Mouse (Mus musculus) telencephalon, adult 2 months (tissue): ENCODE results near the gene Slc38a3.

Experiments used
- DNase-seq: peaks from one replicate; pipeline ENCODE4 v3.0.0-alpha.2; 2011; ENCODE audit warnings: low read depth, low spot score

Gene Slc38a3

DNA sequence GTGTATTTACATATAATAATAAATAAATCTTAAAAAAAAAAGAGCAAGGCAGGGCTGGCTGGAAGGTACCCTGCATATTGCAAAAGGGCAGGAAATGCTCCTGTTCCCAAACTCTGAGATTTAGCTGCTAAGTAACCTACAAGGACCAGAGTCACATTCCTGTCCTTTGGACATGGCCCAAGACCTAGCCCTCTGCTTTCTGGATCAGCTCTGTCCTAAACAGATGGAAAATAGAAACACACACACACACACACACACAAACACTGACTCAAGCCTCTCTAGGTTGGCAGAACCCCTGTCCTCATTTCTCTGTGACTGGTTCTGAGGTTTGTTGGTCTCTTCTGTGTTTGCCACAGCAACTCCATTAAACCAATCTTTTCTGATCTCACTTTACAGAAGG, 48.4 kb downstream of the Slc38a3 start:
- DNase-seq = no peak

DNA sequence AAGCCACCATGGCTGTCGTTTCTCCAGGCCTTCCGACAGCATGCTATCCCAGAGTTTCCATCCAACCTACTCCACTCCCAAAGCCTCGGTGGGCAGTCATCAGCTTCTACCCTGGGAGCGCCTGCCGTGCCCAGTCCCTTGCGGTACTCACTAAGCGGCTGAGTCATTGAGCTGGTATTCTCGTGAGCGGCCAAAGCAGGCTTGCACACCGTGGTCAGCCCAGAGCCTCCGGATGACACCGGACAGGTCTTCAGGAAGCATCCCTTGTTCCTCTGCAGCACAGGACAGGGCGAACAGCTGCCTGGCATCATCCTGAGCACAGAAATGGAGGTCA, 49.8 kb downstream of the Slc38a3 start:
- no peak for DNase-seq

DNA sequence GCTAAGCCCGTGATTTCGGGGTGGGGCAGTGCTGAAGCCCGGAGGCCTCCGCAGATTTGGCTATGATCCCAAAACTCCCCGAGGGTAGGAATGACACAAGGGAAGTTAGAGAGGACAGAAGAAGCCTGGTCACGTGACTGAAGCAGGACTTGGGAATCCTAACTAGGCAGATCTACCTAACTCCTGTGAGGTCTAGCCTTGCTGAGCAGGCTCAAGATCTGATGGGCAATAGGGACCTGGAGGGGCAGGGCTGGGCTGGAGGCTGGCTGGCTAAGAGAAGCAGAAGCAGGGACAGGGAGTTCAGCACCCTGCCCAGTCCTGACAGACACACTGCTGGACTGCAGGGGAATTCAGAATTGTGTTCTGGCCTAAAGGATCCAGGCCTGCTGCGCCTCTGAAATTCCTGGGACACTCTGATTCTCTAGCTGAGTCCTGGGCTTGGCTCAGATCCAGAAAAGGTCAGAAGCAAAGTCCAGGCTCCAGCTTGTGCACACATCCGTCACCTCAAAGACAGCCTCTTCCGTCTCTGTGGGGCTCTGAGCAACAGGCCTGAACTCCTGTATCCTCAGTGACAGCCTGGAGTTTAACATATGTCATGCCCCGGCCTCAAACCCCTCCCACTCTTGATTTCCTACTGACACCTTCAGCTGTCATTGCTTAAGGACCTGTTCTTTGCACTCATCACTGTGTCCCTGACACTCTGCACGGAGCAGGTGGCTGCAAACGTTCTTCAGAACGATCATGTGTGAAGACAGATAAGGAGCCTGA, 50.4 kb downstream of the Slc38a3 start:
- no peak for DNase-seq

DNA sequence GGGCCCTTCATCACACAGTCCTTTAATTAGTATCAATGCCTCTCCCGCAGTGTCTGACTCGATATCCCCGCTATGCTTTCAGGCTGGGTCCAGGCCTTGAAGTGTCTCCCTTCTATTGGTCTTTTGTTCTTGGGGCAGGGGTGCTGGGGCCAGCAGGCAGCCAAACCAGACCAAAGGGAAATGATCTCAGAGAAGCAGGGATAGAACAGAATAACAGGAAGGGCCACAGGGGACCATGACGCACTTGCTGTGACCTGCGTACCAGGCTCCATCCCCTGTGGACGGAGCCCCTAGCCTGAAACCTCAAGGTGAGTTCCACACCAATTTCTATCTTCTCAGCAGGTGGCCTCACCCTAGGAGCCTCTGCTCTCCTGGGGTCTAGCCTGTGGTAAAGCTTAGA, 51.2 kb downstream of the Slc38a3 start:
- no peak for DNase-seq

DNA sequence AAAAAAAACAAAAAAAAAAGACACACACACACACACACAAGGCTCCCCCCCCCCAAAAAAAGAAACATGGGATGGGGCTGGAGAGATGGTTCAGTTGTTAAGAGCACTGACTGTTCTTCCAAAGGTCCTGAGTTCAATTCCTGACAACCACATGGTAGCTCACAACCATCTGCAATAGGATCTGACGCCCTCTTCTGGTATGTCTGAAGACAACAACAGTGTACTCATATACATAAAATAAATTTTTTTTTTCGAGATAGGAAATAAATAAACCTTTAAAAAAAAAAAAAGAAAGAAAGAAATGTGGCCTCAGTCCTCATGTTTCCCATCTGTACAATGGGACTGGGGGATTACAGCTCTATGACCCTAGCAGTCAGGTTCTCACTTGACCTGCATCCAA, 51.9 kb downstream of the Slc38a3 start:
- DNase-seq = no peak

DNA sequence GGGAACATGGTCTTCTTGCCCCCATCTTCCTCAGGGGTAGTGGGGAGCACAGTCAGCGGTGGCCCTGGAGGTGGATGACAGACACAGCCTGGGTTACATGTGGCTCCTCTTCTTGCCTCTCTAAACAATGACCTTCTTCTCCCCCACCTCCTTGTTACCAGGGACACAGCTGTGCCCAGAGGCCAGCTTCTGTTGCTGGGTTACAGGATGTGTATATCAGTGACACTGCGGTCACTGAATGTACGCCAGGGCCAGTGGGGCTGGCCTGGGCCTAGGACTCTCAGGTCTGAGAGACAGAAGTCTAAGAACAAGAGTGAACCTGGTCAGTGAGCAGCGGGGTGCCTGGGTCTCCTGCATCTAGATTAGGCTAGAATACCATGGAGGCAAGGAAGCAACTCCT, 54.3 kb downstream of the Slc38a3 start:
- DNase-seq = no peak

DNA sequence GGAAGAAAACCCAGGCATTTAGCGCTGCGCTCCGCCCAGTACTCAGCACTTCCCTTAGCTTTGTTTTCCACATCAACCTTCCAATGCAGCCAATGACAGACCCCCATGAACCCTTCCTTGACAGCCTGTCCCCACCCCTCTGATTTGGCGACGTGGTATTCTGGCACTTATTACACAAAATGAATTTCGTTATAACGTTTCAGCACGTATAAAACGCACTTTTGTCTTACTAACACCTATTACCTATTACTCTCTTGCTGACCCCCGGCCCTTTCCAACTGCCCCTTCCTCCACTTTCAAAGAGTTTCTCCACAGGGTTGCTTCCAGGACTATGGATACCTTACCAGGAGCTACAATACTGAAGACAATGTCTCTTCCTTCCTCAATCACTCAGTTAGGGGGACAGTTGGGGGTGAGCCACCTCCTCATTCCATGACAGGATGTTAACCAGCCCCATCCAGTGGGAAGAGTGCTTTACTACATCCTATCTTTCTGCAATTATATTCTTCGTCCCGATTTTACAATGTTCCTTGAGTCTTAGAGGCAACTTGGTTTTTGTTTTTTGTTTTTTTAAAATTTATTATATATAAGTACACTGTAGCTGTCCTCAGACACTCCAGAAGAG, 56.3 kb downstream of the Slc38a3 start:
- DNase-seq = no peak

DNA sequence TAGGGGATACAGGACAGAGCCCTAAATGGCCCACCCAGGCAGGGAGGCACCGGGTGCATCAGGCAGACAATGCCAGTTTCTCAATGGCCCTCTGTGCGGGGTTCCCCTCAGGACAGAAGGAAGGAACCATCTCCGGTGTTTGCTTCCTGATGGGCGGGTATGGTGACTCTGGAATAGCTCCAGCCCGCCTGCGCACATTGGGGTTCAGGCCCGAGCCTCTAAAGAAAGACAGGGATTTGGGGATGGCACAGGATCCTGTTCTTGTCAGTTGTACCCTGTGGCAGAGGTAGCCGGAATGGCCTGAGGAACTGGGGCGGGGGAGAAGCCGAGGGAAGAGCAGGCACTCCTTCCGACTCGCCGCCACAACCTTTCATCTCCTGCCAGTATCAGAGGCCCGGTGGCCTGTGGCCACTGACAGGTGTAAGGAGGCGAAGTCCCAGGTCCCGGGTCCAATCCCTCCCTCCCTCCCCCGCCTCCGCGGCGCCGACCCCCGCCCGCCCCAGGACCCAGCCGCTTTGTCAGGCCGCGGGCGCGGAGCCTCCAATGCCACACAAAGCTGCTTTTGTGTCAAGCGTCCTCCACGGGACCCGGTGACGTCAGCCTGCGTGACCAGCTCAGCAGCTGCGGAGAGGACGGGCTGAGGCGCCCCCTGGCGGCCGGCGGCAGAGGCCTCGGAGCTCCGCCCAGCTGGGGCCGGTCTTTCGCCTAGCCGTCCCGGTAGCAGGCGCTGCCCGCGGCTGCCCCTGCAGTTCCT, 57.0 kb downstream of the Slc38a3 start:
- peak; percentile 93 for DNase-seq

DNA sequence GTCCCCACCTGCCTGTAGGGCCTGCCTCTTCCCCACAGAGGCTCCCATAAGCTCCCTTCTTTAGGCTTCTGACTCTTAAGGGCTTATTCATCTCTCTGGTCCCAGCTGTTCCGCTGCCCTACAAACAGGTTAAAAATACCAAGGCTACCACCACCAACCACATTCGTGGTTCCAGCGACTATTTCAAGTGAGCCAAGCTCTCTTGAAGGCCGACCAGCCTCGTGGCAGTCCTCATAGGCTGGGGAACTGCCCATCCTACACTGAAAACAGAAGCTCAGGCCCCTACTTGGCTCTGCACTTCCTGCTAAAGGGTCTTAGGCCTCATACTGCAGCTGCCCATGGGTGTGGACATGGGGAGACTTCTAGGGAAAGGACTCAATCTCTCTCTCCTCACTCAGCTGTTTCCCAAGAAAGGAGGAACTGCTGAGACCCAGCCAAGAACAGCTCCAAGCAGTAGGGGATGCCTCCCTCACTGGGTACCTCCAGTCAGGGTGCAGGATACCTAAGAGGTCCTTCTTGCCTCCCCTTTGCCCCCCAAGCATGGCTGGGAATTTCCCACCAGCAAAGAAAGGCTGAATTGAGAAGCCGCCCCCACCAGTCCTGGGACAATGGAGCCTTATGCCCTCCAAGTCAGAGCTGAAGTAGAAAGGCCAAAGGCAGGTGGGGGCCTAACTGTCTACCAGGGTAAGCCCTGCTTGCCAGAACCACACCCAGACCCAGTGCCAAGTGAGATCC, 57.7 kb downstream of the Slc38a3 start:
- DNase-seq = peak; percentile 60

DNA sequence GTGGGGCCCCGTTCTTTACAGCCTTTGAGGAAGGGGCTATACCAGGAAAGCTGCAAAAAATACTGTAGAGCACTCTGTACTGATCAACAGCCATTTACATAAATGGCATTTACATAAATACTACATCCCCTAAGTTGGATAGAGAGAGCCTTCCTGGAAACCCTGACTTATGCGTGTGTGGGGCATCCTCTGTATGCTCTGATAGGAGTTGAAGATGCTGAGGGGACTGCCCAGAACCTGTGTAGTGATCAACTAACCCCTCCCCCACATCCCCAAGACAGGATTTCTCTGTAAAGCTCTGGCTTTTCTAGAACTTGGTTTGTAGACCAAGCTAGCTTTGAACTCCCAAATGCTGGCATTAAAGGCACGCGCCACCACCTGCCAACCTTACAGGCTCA, 59.9 kb downstream of the Slc38a3 start:
- DNase-seq = no peak

DNA sequence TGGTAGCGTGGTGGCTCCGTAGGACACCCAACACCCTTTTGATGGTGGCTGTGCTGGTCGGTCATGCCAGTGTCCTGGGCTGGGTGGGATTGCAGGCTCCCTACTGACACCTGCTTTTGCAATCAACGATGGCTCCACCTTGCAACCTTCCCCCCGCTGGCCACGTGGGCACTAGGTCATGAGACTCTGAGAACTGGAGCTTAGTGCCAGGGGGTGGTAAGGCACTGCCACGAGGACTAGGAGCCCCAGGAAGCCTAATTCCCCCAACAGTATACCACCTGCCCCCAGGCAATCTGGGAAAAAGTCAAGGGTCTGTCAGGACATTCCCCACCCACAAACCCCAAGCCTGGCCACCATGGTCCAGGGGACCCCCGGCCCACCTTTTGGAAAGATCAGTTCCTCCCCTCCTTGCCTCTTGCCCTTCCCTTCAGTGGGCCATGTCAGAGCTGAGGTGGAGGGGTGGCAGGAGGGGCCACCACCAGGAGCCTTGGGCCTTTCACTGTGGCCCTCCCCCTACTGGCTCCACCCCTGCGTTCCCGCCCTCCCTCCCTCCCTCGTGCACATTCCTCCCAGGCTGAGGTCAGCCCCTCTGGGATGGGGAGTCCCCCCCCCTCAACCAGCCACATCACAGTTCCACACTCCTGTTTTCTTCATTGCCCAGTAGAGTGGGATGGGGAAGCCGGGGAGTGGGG, 60.4 kb downstream of the Slc38a3 start, which contains the start of gene Sema3b:
TSS of gene Sema3b (minus strand) at position 489 of the 692 bp plus-strand sequence.
- DNase-seq = no peak

DNA sequence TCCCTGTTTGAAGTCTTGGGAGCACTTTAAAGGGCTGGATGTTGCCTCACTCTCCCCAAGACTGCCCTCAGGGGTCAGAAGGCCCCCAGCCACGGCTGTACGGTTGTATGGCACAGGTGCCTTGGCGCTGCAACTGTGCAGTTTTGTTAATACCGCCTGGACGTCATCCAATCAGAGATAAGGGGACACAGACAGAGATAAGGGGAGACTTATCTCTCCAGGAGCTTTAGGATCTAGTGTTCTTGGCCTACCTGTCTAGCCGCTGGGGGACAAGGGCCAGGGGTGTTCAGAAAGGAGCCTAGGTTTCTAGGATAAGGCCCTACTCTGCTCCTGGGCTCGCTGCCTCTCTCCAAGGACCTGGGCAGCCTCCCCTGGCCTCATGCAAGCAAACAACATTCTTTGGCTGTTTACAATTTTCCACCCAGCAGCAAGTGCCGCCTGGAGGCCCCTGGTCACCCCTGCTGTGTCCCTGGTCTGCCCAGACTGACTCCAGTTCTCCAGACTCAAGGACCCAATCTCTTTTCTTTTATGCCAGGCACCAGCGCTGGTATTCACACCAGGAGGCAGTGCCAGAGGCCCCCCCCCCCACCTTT, 61.6 kb downstream of the Slc38a3 start:
- no peak for DNase-seq

DNA sequence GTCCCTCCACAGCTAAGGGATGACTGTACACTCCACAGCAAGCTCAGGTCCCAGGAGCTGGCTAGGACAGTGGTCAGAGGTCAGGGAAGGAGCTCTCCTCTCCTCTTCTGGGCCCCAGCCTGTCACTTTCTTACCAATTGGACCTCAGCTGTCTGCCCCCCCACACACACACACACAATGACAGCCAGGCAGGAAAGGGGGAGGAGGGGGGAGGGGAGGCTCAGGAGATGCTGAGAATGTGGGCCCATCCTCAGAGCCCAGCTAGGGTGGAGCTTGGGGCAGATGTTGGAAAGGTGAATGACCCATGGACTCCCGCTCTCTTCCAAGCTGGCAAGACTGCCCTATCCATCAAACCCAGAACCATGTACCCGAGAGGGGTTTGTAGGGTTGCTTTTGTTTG, 62.3 kb downstream of the Slc38a3 start:
- no peak for DNase-seq

DNA sequence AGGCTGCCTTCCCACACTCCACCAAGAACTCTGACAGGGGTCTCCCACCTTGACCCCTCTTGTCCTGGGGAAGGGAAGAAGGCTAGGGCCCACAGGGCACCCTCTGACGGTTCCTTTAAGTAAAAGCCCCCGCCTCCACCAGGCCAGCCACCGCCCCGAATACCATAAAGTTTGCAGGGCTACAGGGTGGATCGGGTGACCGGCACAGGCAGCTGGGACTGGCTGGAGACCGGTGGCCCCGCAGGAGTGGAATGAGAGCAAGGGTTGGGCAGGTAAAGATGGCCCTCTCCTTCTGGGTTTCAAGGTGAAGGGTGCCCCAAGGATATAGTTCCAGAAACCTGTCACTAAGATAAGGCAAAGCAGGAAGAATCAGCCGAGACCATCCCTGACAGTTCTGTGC, 62.7 kb downstream of the Slc38a3 start:
- no peak for DNase-seq

DNA sequence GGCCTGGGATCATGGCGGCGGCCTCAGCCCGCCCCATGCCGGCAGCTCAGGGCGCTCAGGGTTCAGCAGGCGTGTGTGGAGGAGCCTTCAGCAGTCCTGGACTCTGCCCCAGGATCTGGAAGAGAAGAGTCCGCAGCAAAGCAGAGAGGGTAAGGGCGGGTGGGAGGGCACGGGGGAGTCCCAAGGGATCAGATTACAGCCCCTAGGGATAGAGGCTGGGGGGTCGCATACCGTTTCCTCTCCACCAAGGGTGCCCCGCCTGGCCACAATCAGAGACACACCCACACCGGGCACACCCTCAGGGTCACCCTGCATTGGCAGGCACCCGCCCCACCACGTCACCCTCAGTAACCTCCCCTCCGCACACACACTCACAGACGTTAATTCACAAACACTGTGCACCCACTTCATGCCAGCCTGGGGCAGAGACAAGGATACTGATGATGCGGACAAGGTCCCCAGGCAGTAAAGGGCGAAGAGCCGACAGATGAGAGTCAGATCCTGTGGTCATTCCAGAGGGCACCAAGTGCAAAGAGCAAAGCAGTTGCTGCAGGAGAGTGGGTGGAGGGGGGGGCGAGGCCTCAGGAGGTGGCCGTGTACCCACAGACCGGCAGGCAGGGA, 64.2 kb downstream of the Slc38a3 start:
- DNase-seq = no peak

DNA sequence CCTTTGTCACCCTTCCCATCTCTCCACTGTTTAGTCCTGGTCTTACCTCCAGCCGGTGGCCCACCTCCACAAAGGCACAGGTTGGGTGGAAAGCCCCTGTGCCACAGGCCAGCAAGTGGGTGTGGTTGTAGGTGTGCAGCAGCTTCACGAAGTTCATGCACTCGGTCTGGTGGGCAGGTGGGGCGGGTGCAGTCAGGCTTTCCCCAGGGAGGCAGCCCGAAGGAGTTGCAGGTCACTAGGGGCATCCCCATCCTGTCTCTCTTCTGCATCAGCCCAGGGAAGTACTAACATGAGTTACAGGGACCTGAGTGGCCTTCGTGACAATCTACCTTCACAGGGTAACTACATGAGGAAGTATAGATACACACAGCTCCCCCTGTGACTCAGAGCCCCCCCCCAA, 66.1 kb downstream of the Slc38a3 start:
- DNase-seq = no peak

DNA sequence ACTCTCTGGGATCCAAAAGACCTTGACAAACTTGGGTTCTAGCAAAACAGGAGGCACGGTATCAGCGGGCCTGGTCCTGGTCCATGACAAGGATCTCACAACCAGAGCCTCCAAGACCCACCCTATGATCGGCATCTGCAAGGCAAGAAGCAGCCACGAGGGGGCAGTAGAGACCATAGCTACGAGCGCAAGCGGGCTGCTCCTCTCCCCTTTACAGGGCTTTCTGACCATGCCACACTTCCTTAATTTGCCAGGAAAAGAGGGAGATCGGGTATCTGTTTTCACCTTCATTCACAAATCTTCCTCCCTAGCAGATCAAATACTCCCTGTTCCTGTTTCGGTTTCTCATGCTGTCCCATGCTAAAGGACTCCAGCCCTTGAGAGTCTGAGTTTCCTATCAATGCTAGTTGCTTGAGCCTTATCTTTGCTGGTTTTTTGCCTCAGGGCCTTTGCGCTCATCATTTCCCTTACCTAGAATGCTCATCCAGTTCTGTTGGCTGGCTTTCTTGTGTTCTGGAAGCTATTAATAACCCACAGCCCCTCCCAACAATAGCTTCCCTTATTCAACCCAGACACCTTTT, 67.2 kb downstream of the Slc38a3 start:
- peak; percentile 53 for DNase-seq

DNA sequence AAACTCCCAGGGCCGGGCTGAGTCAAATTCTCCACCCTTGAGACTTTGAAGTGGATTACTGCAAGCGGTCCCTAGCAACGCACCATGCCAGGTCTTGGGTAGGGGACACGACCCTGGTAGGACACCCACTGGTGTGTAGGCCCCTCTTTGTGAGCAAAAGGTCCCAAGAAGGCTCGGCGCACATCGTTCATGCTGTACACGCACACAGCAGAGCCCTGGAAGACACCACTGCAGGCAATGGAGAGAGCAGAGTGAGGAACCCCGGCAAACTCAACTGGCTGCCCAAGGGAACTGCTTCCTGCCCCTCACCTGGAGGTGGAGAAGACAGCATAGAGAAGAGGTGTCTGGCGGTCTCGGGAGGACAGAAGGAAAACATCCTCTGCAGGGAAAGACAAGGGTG, 68.1 kb downstream of the Slc38a3 start:
- no peak for DNase-seq

DNA sequence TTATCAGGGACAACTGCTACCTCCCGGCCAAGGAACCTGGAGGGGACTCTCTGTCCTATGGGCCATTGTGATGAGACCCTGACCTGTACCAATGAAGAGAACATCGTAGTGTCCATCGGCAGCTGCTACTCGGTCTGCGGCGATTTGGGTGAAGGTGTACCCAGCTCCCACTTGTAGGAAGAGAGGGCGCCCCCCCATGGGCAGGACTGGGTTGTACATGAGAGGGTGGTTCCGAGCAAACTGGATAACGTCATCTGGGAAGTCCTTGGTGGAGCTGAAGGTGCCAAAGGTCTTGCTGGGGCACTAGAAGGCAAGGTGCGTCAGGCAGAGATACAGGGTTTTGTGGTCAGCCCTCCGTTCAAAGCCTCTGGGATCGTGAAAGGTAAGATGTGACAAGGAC, 68.6 kb downstream of the Slc38a3 start:
- DNase-seq = no peak
